Mouse (Mus musculus) CH12.LX (cell line): ENCODE data around the gene Ap1s1. TPM values are rescaled to one million over a fixed set of nuclear protein-coding genes. Genes with fewer than 3 reads are reported as not detected.

ENCODE experiments used
- DNase-seq: peaks from one replicate; pipeline ENCODE4 v3.0.0-alpha.2; 2013; ENCODE audit errors: extremely low read depth
- H3K27ac ChIP-seq: 2 replicates; pipeline ENCODE4 v1.5.1; 2012; ENCODE audit warnings: low read depth, mild to moderate bottlenecking, control low read depth, moderate library complexity; ENCODE audit not compliant: insufficient read depth
- H3K27me3 ChIP-seq: replicated peaks from 2 replicates; pipeline ENCODE3; 2012; ENCODE audit warnings: inconsistent platforms
- H3K36me3 ChIP-seq, 2 experiments: replicated peaks in 1 of 2; 2 replicates each; pipeline versions ENCODE3 to v1.6.1; 2012; ENCODE audit warnings: inconsistent platforms in 1 of 2, low read length in 1 of 2, mild to moderate bottlenecking in 1 of 2, mixed read lengths in 1 of 2, moderate library complexity in 1 of 2; ENCODE audit not compliant: control insufficient read depth in 1 of 2, insufficient read depth in 1 of 2
- H3K4me1 ChIP-seq, 2 experiments: 2 replicates each; pipeline ENCODE4 v1.6.1; 2012; ENCODE audit warnings: inconsistent platforms in 1 of 2, moderate library complexity in 1 of 2; ENCODE audit not compliant: insufficient read depth in 2 of 2, control insufficient read depth in 1 of 2
- H3K4me2 ChIP-seq: 2 replicates; pipeline ENCODE4 v1.6.1; 2012; ENCODE audit warnings: low read depth, mild to moderate bottlenecking, control low read depth; ENCODE audit not compliant: poor library complexity, insufficient read depth, severe bottlenecking
- H3K4me3 ChIP-seq, 3 experiments: fragments of 150-350 bp in 1 of 3; sonication (generic) in 1 of 3; replicated peaks in 1 of 3; 2 replicates each; pipeline versions ENCODE3 to v1.5.1; 2011 to 2012; ENCODE audit warnings: low read depth in 2 of 3, low read length in 2 of 3, mild to moderate bottlenecking in 2 of 3, moderate library complexity in 2 of 3, control low read depth in 1 of 3, improper control_type of control experiment in 1 of 3, inconsistent platforms in 1 of 3, mixed read lengths in 1 of 3; ENCODE audit not compliant: poor library complexity in 1 of 3
- H3K79me2 ChIP-seq: replicated peaks from 2 replicates; pipeline ENCODE4 v1.6.1; 2012; ENCODE audit warnings: mild to moderate bottlenecking, moderate library complexity; ENCODE audit not compliant: control insufficient read depth, poor library complexity, insufficient read depth, severe bottlenecking; ENCODE audit errors: extremely low read depth
- H3K9ac ChIP-seq: 2 replicates; pipeline ENCODE4 v1.6.1; 2012; ENCODE audit warnings: low read depth, mild to moderate bottlenecking, control low read depth, moderate library complexity; ENCODE audit not compliant: insufficient read depth
- H3K9me3 ChIP-seq: replicated peaks from 2 replicates; pipeline ENCODE3; 2012; ENCODE audit warnings: low read length, inconsistent platforms, mixed read lengths
- BHLHE40 ChIP-seq: IDR thresholded peaks from 2 replicates; pipeline ENCODE4 v1.6.1; 2011; ENCODE audit warnings: mild to moderate bottlenecking, low read depth, low read length, improper control_type of control experiment
- CHD1 ChIP-seq: IDR thresholded peaks from 2 replicates; pipeline ENCODE4 v1.6.1; 2012; ENCODE audit warnings: low read depth, low read length, improper control_type of control experiment, inconsistent platforms
- CHD2 ChIP-seq: IDR thresholded peaks from 2 replicates; pipeline ENCODE4 v1.6.1; 2011; ENCODE audit warnings: low read length, improper control_type of control experiment
- E2F4 ChIP-seq: IDR thresholded peaks from 2 replicates; pipeline ENCODE4 v1.6.1; 2011; ENCODE audit warnings: low read depth, low read length, improper control_type of control experiment; ENCODE audit not compliant: insufficient replicate concordance
- ELF1 ChIP-seq: IDR thresholded peaks from 2 replicates; pipeline ENCODE4 v1.6.1; 2014; ENCODE audit warnings: low read depth, mild to moderate bottlenecking, inconsistent platforms, low read length, improper control_type of control experiment
- ETS1 ChIP-seq: conservative IDR thresholded peaks from 2 replicates; pipeline ENCODE4 v1.6.1; 2012; ENCODE audit warnings: low read depth, mild to moderate bottlenecking, inconsistent platforms, low read length, improper control_type of control experiment, moderate library complexity
- GABPA ChIP-seq: IDR thresholded peaks from 2 replicates; pipeline ENCODE4 v1.6.1; 2012; ENCODE audit warnings: low read depth, low read length, improper control_type of control experiment, inconsistent platforms; ENCODE audit not compliant: insufficient replicate concordance
- HCFC1 ChIP-seq: IDR thresholded peaks from 2 replicates; pipeline ENCODE4 v1.6.1; 2012; ENCODE audit warnings: low read depth, mild to moderate bottlenecking, inconsistent platforms, low read length, improper control_type of control experiment
- IRF4 ChIP-seq: IDR thresholded peaks from 2 replicates; pipeline ENCODE4 v1.6.1; 2014; ENCODE audit warnings: low read depth, mild to moderate bottlenecking, inconsistent platforms, low read length, improper control_type of control experiment
- JUN ChIP-seq: IDR thresholded peaks from 2 replicates; pipeline ENCODE4 v1.6.1; 2011; ENCODE audit warnings: low read depth, mild to moderate bottlenecking, low read length, improper control_type of control experiment, moderate library complexity; ENCODE audit not compliant: insufficient read depth
- KAT2A ChIP-seq: IDR thresholded peaks from 2 replicates; pipeline ENCODE4 v1.6.1; 2012; ENCODE audit warnings: low read length, improper control_type of control experiment, inconsistent platforms; ENCODE audit not compliant: insufficient replicate concordance
- MAFK ChIP-seq: IDR thresholded peaks from 2 replicates; pipeline ENCODE4 v1.6.1; 2011; ENCODE audit warnings: low read length, improper control_type of control experiment; ENCODE audit not compliant: insufficient replicate concordance
- MAX ChIP-seq: IDR thresholded peaks from 2 replicates; pipeline ENCODE4 v1.6.1; 2011; ENCODE audit warnings: low read length, improper control_type of control experiment
- MAZ ChIP-seq: IDR thresholded peaks from 2 replicates; pipeline ENCODE4 v1.6.1; 2012; ENCODE audit warnings: low read depth, mild to moderate bottlenecking, inconsistent platforms, low read length, improper control_type of control experiment, moderate library complexity
- NRF1 ChIP-seq: IDR thresholded peaks from 2 replicates; pipeline ENCODE4 v1.6.1; 2014; ENCODE audit warnings: low read depth, mild to moderate bottlenecking, inconsistent platforms, low read length, improper control_type of control experiment, moderate library complexity
- PAX5 ChIP-seq: IDR thresholded peaks from 2 replicates; pipeline ENCODE4 v1.6.1; 2012; ENCODE audit warnings: low read length, inconsistent platforms, mixed read lengths
- SMC3 ChIP-seq: IDR thresholded peaks from 2 replicates; pipeline ENCODE4 v1.6.1; 2011; ENCODE audit warnings: low read depth, low read length, improper control_type of control experiment
- UBTF ChIP-seq: IDR thresholded peaks from 2 replicates; pipeline ENCODE4 v1.6.1; 2012; ENCODE audit warnings: low read depth, mild to moderate bottlenecking, inconsistent platforms, low read length, improper control_type of control experiment, moderate library complexity
- USF1 ChIP-seq: IDR thresholded peaks from 2 replicates; pipeline ENCODE4 v1.6.1; 2014; ENCODE audit warnings: low read depth, mild to moderate bottlenecking, inconsistent platforms, low read length, improper control_type of control experiment
- ZC3H11A ChIP-seq: IDR thresholded peaks from 2 replicates; pipeline ENCODE4 v1.6.1; 2012; ENCODE audit warnings: low read depth, mild to moderate bottlenecking, inconsistent platforms, low read length, improper control_type of control experiment
- ZMIZ1 ChIP-seq: IDR thresholded peaks from 2 replicates; pipeline ENCODE4 v1.6.1; 2012; ENCODE audit warnings: low read depth, mild to moderate bottlenecking, inconsistent platforms, low read length, improper control_type of control experiment
- dilution Hi-C: fragments of 300-500 bp; cut with MboI; formaldehyde crosslinking; loops from 2 replicates; pipeline ENCODE4 v1.14.3; 2020; ENCODE audit warnings: low sequenced_read_pairs; ENCODE audit not compliant: extremely low pct_unique_long_range_greater_than_20kb, extremely low pct_ligation_motif_present
- in situ Hi-C: fragments of 300-500 bp; cut with MboI; formaldehyde crosslinking; loops from 3 replicates; pipeline ENCODE4 v1.14.3; 2019; ENCODE audit warnings: low sequenced_read_pairs, low pct_ligation_motif_present, low pct_unique_long_range_greater_than_20kb, mixed read lengths
- polyA plus RNA-seq: library from polyadenylated mRNA; unstranded; fragments of >175 nt; gene quantifications from 2 replicates; pipeline ENCODE4 v1.2.1, GENCODE M21; 2012; ENCODE audit warnings: low read depth; ENCODE audit not compliant: insufficient read length
- total RNA-seq, 2 experiments: library from RNA; depleted of rRNA; stranded (reverse); fragments of 300-350 nt in 1 of 2; fragments of >200 nt in 1 of 2; gene quantifications; 2 replicates each; pipeline ENCODE4 v1.2.3; 2012 to 2014

Ap1s1 gene
- total and polyA plus RNA-seq, 3 experiments: 68.0 to 102 (median 98.8) TPM

- H3K4me2 ChIP-seq: no peak overlapping the region
- no peak for TF ChIP-seq IRF4
- no peak for TF ChIP-seq ELF1
- TF ChIP-seq ZC3H11A: no peak
- no peak for TF ChIP-seq MAFK
- TF ChIP-seq MAX: no peak
- TF ChIP-seq KAT2A: no peak
- no peak for TF ChIP-seq E2F4
- no peak for TF ChIP-seq NRF1
- TF ChIP-seq UBTF: no peak
- no peak for TF ChIP-seq GABPA
- no peak for TF ChIP-seq MAZ
- no peak for TF ChIP-seq SMC3
- no peak for TF ChIP-seq BHLHE40
- no peak for TF ChIP-seq CHD2
- no peak for TF ChIP-seq CHD1
- no peak for TF ChIP-seq PAX5
- no peak for TF ChIP-seq ZMIZ1
- no peak for TF ChIP-seq JUN
- TF ChIP-seq ETS1: no peak
- TF ChIP-seq, all 38 proteins: peak for 0
- DNase-seq: no peak
- H3K4me3 ChIP-seq: no peak overlapping the region
- H3K27ac ChIP-seq: no peak overlapping the region
- peaks cover 0 to 6% of the 10 kb centered on the region in 2 experiments; a peak in 1 of 4 replicates for H3K4me1 ChIP-seq
- no peaks in the 10 kb centered on the region for H3K79me2 ChIP-seq
- no peak overlapping the region for H3K9ac ChIP-seq
- no peaks in the 10 kb centered on the region for H3K36me3 ChIP-seq
- dilution Hi-C loops (no loop called here), in situ Hi-C loops (no loop called here)
- peaks cover 9% of the 10 kb centered on the region for H3K9me3 ChIP-seq
- peaks cover 8% of the 10 kb centered on the region for H3K27me3 ChIP-seq
Observed at GRCm38 (mm10) chr5:137051914-137052505, 6.1 kb upstream of the Ap1s1 start.

DNA sequence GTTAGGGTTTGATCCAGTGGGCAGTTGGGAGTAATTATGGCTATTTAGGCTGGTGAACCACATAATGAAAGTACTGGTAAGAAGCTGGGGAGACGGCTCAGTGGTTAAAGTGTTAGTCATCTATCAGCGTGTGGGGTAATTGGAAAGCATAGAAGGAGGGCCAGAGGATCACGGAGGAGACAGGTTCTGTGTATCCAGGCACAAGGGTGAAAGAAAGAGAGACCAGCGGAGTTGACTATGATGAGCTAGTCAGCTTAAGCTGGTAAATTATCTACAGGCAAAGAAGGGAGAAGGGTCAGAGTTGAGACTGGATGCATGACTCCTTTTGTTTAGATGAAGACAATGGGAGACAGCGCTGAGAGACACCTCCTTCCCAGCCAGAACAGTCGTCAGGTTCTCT lies 5.2 kb upstream of the Ap1s1 start:
- no peaks in the 10 kb centered on the region for H3K36me3 ChIP-seq
- peaks cover 6% of the 10 kb centered on the region for H3K27me3 ChIP-seq
- H3K9me3 ChIP-seq: peaks cover 9% of the 10 kb centered on the region
- no peak overlapping the region for H3K9ac ChIP-seq
- no peak for DNase-seq
- in situ Hi-C loops: no loop called here
- H3K4me3 ChIP-seq: no peak overlapping the region
- H3K79me2 ChIP-seq: no peaks in the 10 kb centered on the region
- TF ChIP-seq USF1: no peak
- no peak for TF ChIP-seq MAZ
- no peak for TF ChIP-seq CHD2
- no peak for TF ChIP-seq NRF1
- no peak for TF ChIP-seq HCFC1
- dilution Hi-C loops: no loop called here
- H3K4me2 ChIP-seq: peak overlapping the region; percentile 26; the same call in 1 of the 2 replicates
- peaks cover 4 to 11% of the 10 kb centered on the region in 2 experiments for H3K4me1 ChIP-seq
- no peak overlapping the region for H3K27ac ChIP-seq
